Mouse (Mus musculus) lung, adult 2 months (tissue): ENCODE measurements around the gene Sema5b. TPM values are rescaled to one million over a fixed set of nuclear protein-coding genes. Genes with fewer than 3 reads are reported as not detected.

Source experiments
- DNase-seq: peaks from one replicate; pipeline ENCODE4 v3.0.0; 2022
- H3K4me1 ChIP-seq: fragments of 200-500 bp; 2 replicates; pipeline ENCODE4 v1.6.1; 2011; ENCODE audit warnings: low read length; ENCODE audit not compliant: control insufficient read depth, insufficient read depth
- H3K4me3 ChIP-seq: fragments of 200-500 bp; replicated peaks from 2 replicates; pipeline ENCODE3; 2011; ENCODE audit warnings: low read depth, mild to moderate bottlenecking, control low read depth, low read length; ENCODE audit errors: extremely low read depth
- CTCF ChIP-seq: fragments of 200-500 bp; IDR thresholded peaks from 2 replicates; pipeline ENCODE4 v1.5.1; 2011; ENCODE audit warnings: mild to moderate bottlenecking, low read length, control low read depth; ENCODE audit not compliant: insufficient read depth
- POLR2A ChIP-seq: fragments of 200-500 bp; IDR thresholded peaks from 2 replicates; pipeline ENCODE4 v1.6.1; 2011; ENCODE audit warnings: low read depth, mild to moderate bottlenecking, control low read depth, low read length, borderline replicate concordance; ENCODE audit errors: extremely low read depth
- WGBS: fragments of 180-500 bp; shearing (Covaris S2); methylation state at CpG from one replicate; pipeline ENCODE4 v1.1.7; 2018; 5-methylcytosine and 5-hydroxymethylcytosine counted together
- polyA plus RNA-seq: library from polyadenylated mRNA; depleted of rRNA; stranded (reverse); fragments of >200 nt; gene quantifications from 2 replicates; pipeline ENCODE4 v1.2.3, GENCODE M21; 2012

Gene Sema5b
- polyA plus RNA-seq, 1 experiment = 0.76 TPM

- H3K4me1 ChIP-seq = no peaks in the 10 kb centered on the region
- WGBS = 56% methylated on average over 5 of the region's 5 CpGs
- DNase-seq = no peak
- no peak overlapping the region for H3K4me3 ChIP-seq
- TF ChIP-seq CTCF = no peak
Observed at GRCm38 (mm10) chr16:35598802-35599201, 57.9 kb downstream of the Sema5b start.

GRCm38 (mm10) chr16:35600282-35600681 lies 59.3 kb downstream of the Sema5b start:
- no peak for DNase-seq
- H3K4me1 ChIP-seq = no peaks in the 10 kb centered on the region
- WGBS = 87% methylated on average over 5 of the region's 5 CpGs
- no peak overlapping the region for H3K4me3 ChIP-seq
- TF ChIP-seq CTCF = no peak
- no peak for TF ChIP-seq POLR2A

GRCm38 (mm10) chr16:35601426-35601825 lies 60.5 kb downstream of the Sema5b start:
- Histone ChIP-seq H3K4me1 (no peaks in the 10 kb centered on the region), H3K4me3 (no peak overlapping the region)
- DNase-seq = no peak
- TF ChIP-seq CTCF = no peak
- TF ChIP-seq POLR2A = no peak
- WGBS = 94% methylated on average over 6 of the region's 6 CpGs

- TF ChIP-seq CTCF (no peak), POLR2A (no peak)
- no peaks in the 10 kb centered on the region for H3K4me1 ChIP-seq
- no peak for DNase-seq
- H3K4me3 ChIP-seq = no peak overlapping the region
- 46% methylated on average over 9 of the region's 9 CpGs for WGBS
Observed at GRCm38 (mm10) chr16:35602529-35602928, 61.6 kb downstream of the Sema5b start.

GRCm38 (mm10) chr16:35603729-35604522 lies 63.0 kb downstream of the Sema5b start:
- 57% methylated on average over 20 of the region's 20 CpGs for WGBS
- DNase-seq = no peak
- Histone ChIP-seq H3K4me1 (no peaks in the 10 kb centered on the region), H3K4me3 (no peak overlapping the region)
- TF ChIP-seq POLR2A (no peak), CTCF (no peak)

- Histone ChIP-seq H3K4me1 (no peaks in the 10 kb centered on the region), H3K4me3 (no peak overlapping the region)
- WGBS = 75% methylated on average over 3 of the region's 3 CpGs
- TF ChIP-seq CTCF (no peak), POLR2A (no peak)
- no peak for DNase-seq
Observed at GRCm38 (mm10) chr16:35607250-35607649, 66.3 kb downstream of the Sema5b start.

- TF ChIP-seq POLR2A = no peak
- no peak for TF ChIP-seq CTCF
- H3K4me1 ChIP-seq = no peaks in the 10 kb centered on the region
- 60% methylated on average over 3 of the region's 3 CpGs for WGBS
- DNase-seq = no peak
- no peak overlapping the region for H3K4me3 ChIP-seq
Observed at GRCm38 (mm10) chr16:35608244-35608643, 67.3 kb downstream of the Sema5b start.

- H3K4me1 ChIP-seq = no peaks in the 10 kb centered on the region
- DNase-seq = no peak
- H3K4me3 ChIP-seq = no peak overlapping the region
- WGBS = 74% methylated on average over 6 of the region's 6 CpGs
- TF ChIP-seq CTCF (no peak), POLR2A (no peak)
Observed at GRCm38 (mm10) chr16:35609561-35609960, 68.6 kb downstream of the Sema5b start.

- no peaks in the 10 kb centered on the region for H3K4me1 ChIP-seq
- TF ChIP-seq POLR2A (no peak), CTCF (no peak)
- DNase-seq = no peak
- H3K4me3 ChIP-seq = no peak overlapping the region
- WGBS = 53% methylated on average over 17 of the region's 17 CpGs
Observed at GRCm38 (mm10) chr16:35613851-35614804, 73.2 kb downstream of the Sema5b start.
